Mouse (Mus musculus) cortical plate, adult 2 months (tissue): ENCODE results near the gene Adcy10. TPM values are rescaled to one million over a fixed set of nuclear protein-coding genes. Genes with fewer than 3 reads are reported as not detected.

Experiments used
- H3K27ac ChIP-seq: fragments of 200-500 bp; 2 replicates; pipeline ENCODE4 v1.5.1; 2012; ENCODE audit warnings: low read length, control low read depth, inconsistent platforms; ENCODE audit not compliant: insufficient read depth
- H3K4me1 ChIP-seq: fragments of 200-500 bp; 2 replicates; pipeline ENCODE4 v1.6.1; 2011; ENCODE audit warnings: low read length; ENCODE audit not compliant: control insufficient read depth, insufficient read depth
- H3K4me3 ChIP-seq: fragments of 200-500 bp; 2 replicates; pipeline ENCODE4 v1.5.1; 2011; ENCODE audit warnings: mild to moderate bottlenecking, low read length, control low read depth; ENCODE audit not compliant: insufficient read depth
- CTCF ChIP-seq: fragments of 200-500 bp; IDR thresholded peaks from 2 replicates; pipeline ENCODE4 v1.5.1; 2011; ENCODE audit warnings: mild to moderate bottlenecking, control low read depth, low read length; ENCODE audit not compliant: insufficient read depth; ENCODE audit errors: extremely low read depth
- POLR2A ChIP-seq: fragments of 200-500 bp; IDR thresholded peaks from 2 replicates; pipeline ENCODE4 v1.6.1; 2011; ENCODE audit warnings: mild to moderate bottlenecking, low read length, control low read depth; ENCODE audit not compliant: insufficient read depth; ENCODE audit errors: extremely low read depth
- polyA plus RNA-seq: library from polyadenylated mRNA; depleted of rRNA; stranded (reverse); fragments of >200 nt; gene quantifications from 2 replicates; pipeline ENCODE4 v1.2.3, GENCODE M21; 2012; rRNA removed

The Adcy10 gene
- 0.21 and 0.57 TPM in 2 replicates for polyA plus RNA-seq

DNA sequence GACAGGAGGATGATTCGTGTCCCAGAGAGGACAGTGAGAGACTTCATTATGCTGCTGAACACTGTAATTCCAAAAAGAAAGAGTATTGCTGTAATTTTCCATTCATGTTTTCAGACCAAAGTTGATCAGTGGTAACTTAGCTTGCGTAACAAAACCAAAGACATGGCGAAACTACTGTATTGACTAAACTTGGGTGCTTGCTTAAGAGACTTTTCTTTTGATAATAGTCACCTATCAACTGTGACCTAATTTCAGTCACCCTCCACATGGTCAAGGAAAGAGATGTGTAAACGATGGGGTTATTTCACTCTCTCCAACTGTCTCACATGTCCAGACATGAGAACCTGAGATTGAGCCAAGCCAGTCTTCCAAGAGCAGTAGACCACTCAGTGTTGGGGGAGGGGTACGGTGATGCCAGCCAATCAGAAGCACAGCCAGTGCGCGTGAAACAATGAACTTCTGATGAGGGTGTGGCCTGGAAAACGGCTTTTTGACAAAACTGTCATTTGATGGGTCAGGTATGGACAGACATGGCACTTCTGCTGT, at the start of gene Adcy10:
TSS of gene Adcy10 (plus strand) at position 496 of the 546 bp plus-strand sequence.
- H3K27ac ChIP-seq, result no peak within 1 kb of the TSS
- H3K4me1 ChIP-seq, result no peaks in the 10 kb centered on the region
- H3K4me3 ChIP-seq, result no peak within 1 kb of the TSS
- no peak for TF ChIP-seq POLR2A
- TF ChIP-seq CTCF, result no peak

DNA sequence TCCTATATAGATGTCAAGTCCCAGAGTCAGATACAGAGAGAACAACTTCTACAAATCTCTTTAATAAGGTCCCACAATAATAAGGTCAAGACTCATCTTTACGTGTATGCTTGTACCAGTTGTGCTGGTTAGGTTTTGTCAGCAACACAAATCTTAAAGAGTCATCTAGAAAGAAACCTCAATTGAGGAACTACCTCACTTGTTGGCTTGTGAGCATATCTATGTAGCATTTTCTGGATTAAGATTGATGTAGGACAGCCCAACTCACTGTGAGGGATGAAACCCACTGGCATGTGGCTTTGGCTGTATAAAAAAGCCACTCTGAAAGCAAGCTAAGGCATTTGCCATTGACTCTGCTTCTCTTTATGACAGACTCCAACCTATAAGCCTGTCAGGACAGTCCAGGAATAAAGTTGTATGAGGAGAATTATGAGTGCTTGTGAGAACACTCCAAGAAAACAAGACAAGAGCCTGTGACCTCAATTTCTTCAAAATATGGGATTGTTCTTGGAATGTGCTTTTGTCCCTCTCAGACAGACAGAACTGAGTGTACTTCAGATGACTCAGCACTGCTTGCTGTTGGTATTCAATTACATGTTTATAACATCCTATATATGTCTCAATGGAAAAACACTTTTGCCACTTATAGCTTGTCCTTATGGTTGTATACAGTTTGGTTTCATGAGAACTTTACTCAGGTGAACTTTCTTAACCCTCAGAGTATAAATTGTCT, 46.5 kb upstream of the Adcy10 start:
- no peaks in the 10 kb centered on the region for H3K4me1 ChIP-seq
- H3K4me3 ChIP-seq, result no peak overlapping the region
- H3K27ac ChIP-seq, result no peak overlapping the region
- no peak for TF ChIP-seq POLR2A
- no peak for TF ChIP-seq CTCF

GRCm38 (mm10) chr1:165440788-165441187, 44.2 kb upstream of the Adcy10 start:
- Histone ChIP-seq H3K27ac (no peak overlapping the region), H3K4me3 (no peak overlapping the region), H3K4me1 (no peaks in the 10 kb centered on the region)
- TF ChIP-seq CTCF (no peak), POLR2A (no peak)

DNA sequence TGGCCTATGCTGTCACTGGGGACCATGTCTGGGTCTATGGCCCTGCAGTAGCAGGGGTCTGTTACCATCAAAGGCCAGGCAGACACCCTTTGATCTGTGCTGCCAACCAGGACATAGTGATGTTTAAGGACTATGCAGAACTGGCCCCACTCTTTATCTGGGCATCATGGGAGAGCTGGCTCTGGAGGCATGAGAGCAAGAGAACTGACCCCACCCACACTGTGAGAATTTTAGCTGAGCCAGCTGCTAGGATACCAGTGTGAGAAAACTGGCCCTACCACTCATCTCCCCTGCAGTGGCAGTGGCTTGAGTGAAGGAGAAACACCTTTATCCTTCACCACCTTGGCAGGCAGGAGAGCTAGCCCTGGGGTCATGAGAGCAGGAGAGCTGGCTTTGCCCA, 43.8 kb upstream of the Adcy10 start:
- Histone ChIP-seq H3K4me3 (no peak overlapping the region), H3K27ac (no peak overlapping the region), H3K4me1 (no peaks in the 10 kb centered on the region)
- TF ChIP-seq POLR2A, result no peak
- TF ChIP-seq CTCF, result no peak

- Histone ChIP-seq H3K27ac (no peak overlapping the region), H3K4me3 (no peak overlapping the region), H3K4me1 (no peaks in the 10 kb centered on the region)
- TF ChIP-seq CTCF (no peak), POLR2A (no peak)
Observed at GRCm38 (mm10) chr1:165441719-165442118, 43.3 kb upstream of the Adcy10 start.

DNA sequence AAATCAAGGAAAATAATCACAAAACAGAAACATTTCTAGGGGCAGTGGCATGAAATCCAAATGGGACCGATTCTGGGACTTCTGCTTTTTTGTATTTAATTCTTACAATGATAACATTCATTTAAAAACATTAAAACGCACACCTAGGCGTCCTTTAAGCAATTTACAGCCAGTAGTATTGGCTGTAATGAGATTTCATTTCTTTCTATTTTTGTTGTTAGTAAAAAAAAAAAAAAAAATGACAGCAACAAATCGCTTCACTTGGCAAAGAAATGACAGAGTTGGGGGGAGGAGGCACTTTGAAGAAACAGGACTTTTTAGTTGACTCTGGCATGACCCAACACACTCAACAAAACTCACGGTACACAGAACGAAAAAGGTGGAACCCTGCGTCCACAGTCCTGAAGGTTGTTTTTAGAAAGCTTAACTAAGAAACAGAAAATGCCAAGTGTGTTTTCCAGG, 25.9 kb upstream of the Adcy10 start:
- Histone ChIP-seq H3K4me3 (peak overlapping the region; percentile 54), H3K27ac (no peak overlapping the region), H3K4me1 (no peaks in the 10 kb centered on the region)
- TF ChIP-seq CTCF (no peak), POLR2A (no peak)

- TF ChIP-seq POLR2A, result no peak
- Histone ChIP-seq H3K27ac (no peak overlapping the region), H3K4me3 (peak overlapping the region; percentile 54), H3K4me1 (no peaks in the 10 kb centered on the region)
Observed at GRCm38 (mm10) chr1:165459503-165460181, 25.3 kb upstream of the Adcy10 start.

- Histone ChIP-seq H3K4me1 (no peaks in the 10 kb centered on the region), H3K27ac (peak within 1 kb of the TSS; percentile 76), H3K4me3 (peak within 1 kb of the TSS; percentile 54)
- TF ChIP-seq CTCF (no peak), POLR2A (peak; percentile 81; the same call in 1 of the 2 replicates)
Observed at GRCm38 (mm10) chr1:165460360-165460800, 24.6 kb upstream of the Adcy10 start, which contains the start of the genes Dcaf6 and Mpc2. Dcaf6 (minus strand) TSS chr1:165460475. Mpc2 (plus strand) TSS chr1:165460637.

DNA sequence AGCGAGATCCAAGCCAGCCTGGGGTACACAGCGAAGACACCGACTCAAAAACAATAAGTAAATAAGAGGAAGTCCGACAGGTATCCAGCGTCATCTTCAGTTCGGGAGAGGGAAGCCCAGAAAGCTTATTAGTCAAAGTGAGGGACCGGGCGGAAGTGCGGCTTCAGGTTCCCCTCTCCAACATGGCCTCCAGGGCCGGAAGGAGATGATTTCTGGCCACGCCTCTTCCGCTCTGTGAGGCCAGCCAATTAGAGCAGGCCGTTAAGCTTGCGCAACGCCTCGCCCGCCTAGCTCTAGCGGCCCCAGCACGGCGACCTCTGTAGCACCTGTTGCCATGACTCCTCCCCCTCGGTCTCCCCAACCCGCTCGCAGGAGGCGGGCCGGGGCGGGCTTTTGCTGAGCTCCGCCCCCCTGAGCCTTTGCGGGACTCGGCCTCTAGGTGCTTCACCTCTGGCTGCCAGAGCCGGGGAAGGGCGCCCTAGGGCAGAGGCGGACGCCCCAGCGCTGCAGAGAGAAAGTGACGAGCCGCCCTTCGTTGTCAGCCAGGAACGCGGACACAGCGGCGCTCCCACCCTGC, 24.1 kb upstream of the Adcy10 start:
- TF ChIP-seq POLR2A, result peak; percentile 83
- TF ChIP-seq CTCF, result no peak
- no peaks in the 10 kb centered on the region for H3K4me1 ChIP-seq
- H3K27ac ChIP-seq, result peak overlapping the region; percentile 76
- peak overlapping the region; percentile 54 for H3K4me3 ChIP-seq

- no peaks in the 10 kb centered on the region for H3K4me1 ChIP-seq
- peak overlapping the region; percentile 57 for H3K27ac ChIP-seq
- peak overlapping the region; percentile 54 for H3K4me3 ChIP-seq
- TF ChIP-seq CTCF (no peak), POLR2A (no peak)
Observed at GRCm38 (mm10) chr1:165461681-165462080, 23.3 kb upstream of the Adcy10 start.
